Mouse (Mus musculus) frontal cortex, adult 2 months (tissue): ENCODE results near the gene Olfr1494. TPM values are rescaled to one million over a fixed set of nuclear protein-coding genes. Genes with fewer than 3 reads are reported as not detected.

ENCODE experiments used
- DNase-seq, 2 experiments: peaks; one replicate each; pipeline ENCODE4 v3.0.0; 2022; ENCODE audit warnings: low spot score in 1 of 2; ENCODE audit errors: extremely low spot score in 1 of 2
- polyA plus RNA-seq: library from polyadenylated mRNA; depleted of rRNA; stranded (reverse); fragments of >200 nt; gene quantifications from 2 replicates; pipeline ENCODE4 v1.2.3, GENCODE M21; 2012; rRNA removed

Olfr1494 gene
- polyA plus RNA-seq, result not detected in 2 replicates

GRCm38 (mm10) chr19:13739428-13739827 is at the start of gene Olfr1494:
Gene Olfr1494, plus strand, starts transcription at chr19:13739728.
- no peak for DNase-seq

GRCm38 (mm10) chr19:13696968-13697367 is 42.6 kb upstream of the Olfr1494 start, which contains the start of gene Olfr1491:
Gene Olfr1491, plus strand, starts transcription at chr19:13697268.
- DNase-seq, result no peak

- no peak for DNase-seq
Measured at GRCm38 (mm10) chr19:13722978-13723377, 16.6 kb upstream of the Olfr1494 start, which contains the start of gene Olfr1493-ps1. Gene Olfr1493-ps1, plus strand, starts transcription at chr19:13723278.

- no peak for DNase-seq
Measured at GRCm38 (mm10) chr19:13749366-13749765, 9.8 kb downstream of the Olfr1494 start.

- no peak for DNase-seq
Measured at GRCm38 (mm10) chr19:13764306-13764705, 24.8 kb downstream of the Olfr1494 start, which contains the start of gene Olfr1495. Gene Olfr1495, plus strand, starts transcription at chr19:13764606.

GRCm38 (mm10) chr19:13768565-13769276 is 29.2 kb downstream of the Olfr1494 start:
- DNase-seq, result no peak

GRCm38 (mm10) chr19:13777578-13777977 is 38.0 kb downstream of the Olfr1494 start, which contains the start of gene Olfr1496:
Gene Olfr1496, plus strand, starts transcription at chr19:13777878.
- DNase-seq, result no peak

- DNase-seq, result no peak
Measured at GRCm38 (mm10) chr19:13798102-13798501, 58.6 kb downstream of the Olfr1494 start, which contains the start of gene Olfr1497. Gene Olfr1497, minus strand, starts transcription at chr19:13798202.

Other genes with a start within 250 kb of the Olfr1494 start
- gene Olfr1477, start 239.2 kb upstream of the Olfr1494 start, polyA plus RNA-seq, result 0.02 TPM in 1 of 2 replicates, not detected in the other
- gene Olfr1480, start 211.8 kb upstream of the Olfr1494 start, polyA plus RNA-seq, result not detected in 2 replicates
- gene Olfr1484, start 156.2 kb upstream of the Olfr1494 start, polyA plus RNA-seq, result not detected in 2 replicates
- gene Olfr1487, start 122.4 kb upstream of the Olfr1494 start, polyA plus RNA-seq, result not detected in 2 replicates
- not detected in 2 replicates for gene Olfr1489, start 108.1 kb upstream of the Olfr1494 start, polyA plus RNA-seq
- not detected in 2 replicates for gene Olfr1490, start 88.6 kb upstream of the Olfr1494 start, polyA plus RNA-seq
- gene Olfr1491, start 42.5 kb upstream of the Olfr1494 start, polyA plus RNA-seq, result 0.11 TPM in 1 of 2 replicates, not detected in the other
- not detected in 2 replicates for gene Olfr1493-ps1, start 16.4 kb upstream of the Olfr1494 start, polyA plus RNA-seq
- gene Olfr1495, start 24.9 kb downstream of the Olfr1494 start, polyA plus RNA-seq, result not detected in 2 replicates
- gene Olfr1496, start 38.1 kb downstream of the Olfr1494 start, polyA plus RNA-seq, result 0.14 and 0.48 TPM in 2 replicates
- not detected in 2 replicates for gene Olfr1497, start 58.5 kb downstream of the Olfr1494 start, polyA plus RNA-seq
- not detected in 2 replicates for gene Olfr1499, start 79.7 kb downstream of the Olfr1494 start, polyA plus RNA-seq
- gene Olfr1500, start 90.8 kb downstream of the Olfr1494 start, polyA plus RNA-seq, result not detected in 2 replicates
- gene Olfr1501, start 111.0 kb downstream of the Olfr1494 start, polyA plus RNA-seq, result not detected in 2 replicates
- not detected in 2 replicates for gene Olfr1502, start 122.1 kb downstream of the Olfr1494 start, polyA plus RNA-seq
- gene Olfr1504, start 158.2 kb downstream of the Olfr1494 start, polyA plus RNA-seq, result not detected in 2 replicates
- not detected in 2 replicates for gene Olfr1505, start 173.8 kb downstream of the Olfr1494 start, polyA plus RNA-seq